Mouse (Mus musculus): ENCODE measurements around the gene Ccdc120. TPM values are rescaled to one million over a fixed set of nuclear protein-coding genes. Genes with fewer than 3 reads are reported as not detected.

Ccdc120 gene
- total RNA-seq, 2 experiments from 2014 or later, result 14.3 to 16.0 TPM

- DNase-seq, result no peak
Observed at GRCm38 (mm10) chrX:7692862-7693261, 57.8 kb downstream of the Ccdc120 start.

- DNase-seq, result no peak
Observed at GRCm38 (mm10) chrX:7690486-7690885, 60.2 kb downstream of the Ccdc120 start.

- DNase-seq, result no peak
Observed at GRCm38 (mm10) chrX:7688321-7688720, 62.4 kb downstream of the Ccdc120 start.

Other genes with a start within 250 kb of the Ccdc120 start
- gene Foxp3, start 177.3 kb downstream of the Ccdc120 start, total RNA-seq (2021), result under 1 TPM in 1 of 2 experiments, not detected in 1; 0.23 TPM
- 10 to 100 TPM; 15.3 to 18.4 TPM for gene Ppp1r3f, start 176.6 kb downstream of the Ccdc120 start, total RNA-seq (2021)
- gene Ccdc22, start 145.4 kb downstream of the Ccdc120 start, total RNA-seq (2021), result 10 to 100 TPM; 23.7 to 26.3 TPM
- not detected for gene Cacna1f, start 143.8 kb downstream of the Ccdc120 start, total RNA-seq (2021)
- 1,000 to 10,000 TPM; 1,719 to 2,032 TPM for gene Syp, start 112.4 kb downstream of the Ccdc120 start, total RNA-seq (2021)
- gene Prickle3, start 93.6 kb downstream of the Ccdc120 start, total RNA-seq (2021), result under 1 TPM; 0.62 to 0.99 TPM
- gene Plp2, start 79.5 kb downstream of the Ccdc120 start, total RNA-seq (2021), result 1 to 10 TPM; 5.1 to 5.7 TPM
- gene Magix, start 69.7 kb downstream of the Ccdc120 start, total RNA-seq (2021), result under 1 TPM; 0.15 to 0.30 TPM
- gene Gpkow, start 53.8 kb downstream of the Ccdc120 start, total RNA-seq (2021), result 10 to 100 TPM; 35.0 to 36.2 TPM
- gene Wdr45, start 36.6 kb downstream of the Ccdc120 start, total RNA-seq (2021), result 10 to 100 TPM; 56.6 to 65.1 TPM
- gene Gm45208, start 28.7 kb downstream of the Ccdc120 start, total RNA-seq (2021), result under 1 TPM in 1 of 2 experiments, not detected in 1; 0.61 TPM
- gene Praf2, start 22.5 kb downstream of the Ccdc120 start, total RNA-seq (2021), result 100 to 1,000 TPM; 101 to 104 TPM
- gene Tfe3, start 11.7 kb upstream of the Ccdc120 start, total RNA-seq (2021), result 10 to 100 TPM; 26.7 to 27.4 TPM
- gene Gripap1, start 38.9 kb upstream of the Ccdc120 start, total RNA-seq (2021), result 100 to 1,000 TPM in 1 of 2 experiments, 10 to 100 TPM in 1; 92.2 to 106 TPM
- gene Kcnd1, start 71.4 kb upstream of the Ccdc120 start, total RNA-seq (2021), result 10 to 100 TPM in 1 of 2 experiments, 1 to 10 TPM in 1; 7.3 to 10.3 TPM
- 10 to 100 TPM; 79.8 to 82.6 TPM for gene Otud5, start 90.5 kb upstream of the Ccdc120 start, total RNA-seq (2021)
- 10 to 100 TPM; 57.8 to 58.6 TPM for gene Pim2, start 127.4 kb upstream of the Ccdc120 start, total RNA-seq (2021)
- 10 to 100 TPM; 39.9 to 40.9 TPM for gene Slc35a2, start 133.1 kb upstream of the Ccdc120 start, total RNA-seq (2021)
- gene Pqbp1, start 148.4 kb upstream of the Ccdc120 start, total RNA-seq (2021), result 10 to 100 TPM; 82.7 to 83.6 TPM
- 10 to 100 TPM; 22.2 to 24.0 TPM for gene Timm17b, start 148.5 kb upstream of the Ccdc120 start, total RNA-seq (2021)
- gene Gm10491, start 156.9 kb upstream of the Ccdc120 start, total RNA-seq (2021), result not detected
- 1 to 10 TPM in 1 of 2 experiments, not detected in 1; 1.2 TPM for gene Gm10490, start 158.6 kb upstream of the Ccdc120 start, total RNA-seq (2021)
- 100 to 1,000 TPM; 365 to 412 TPM for gene Pcsk1n, start 168.9 kb upstream of the Ccdc120 start, total RNA-seq (2021)
- not detected for gene Eras, start 177.7 kb upstream of the Ccdc120 start, total RNA-seq (2021)
- gene Hdac6, start 197.0 kb upstream of the Ccdc120 start, total RNA-seq (2021), result 10 to 100 TPM; 50.6 to 50.8 TPM
- not detected for gene Gata1, start 227.2 kb upstream of the Ccdc120 start, total RNA-seq (2021)